12 mouse cellular contexts compared by ENCODE assay signal in genomic region chr3:144110331-144111080, GRCm38 (mm10).
DNase-seq lines count a peak whose midpoint lies in the region; TF ChIP-seq lines count a peak whose summit lies in the region.
"Had no signal": no experiment of that assay in that cellular context is flagged by ENCODE, and none has a peak within 500 bp of the region (broad histone marks: within the 10 kb centered on the region; RNA-seq: fewer than 3 reads in every experiment).

No protein-coding gene starts in this region.

- no peak overlapping the region for H3K4me3 ChIP-seq in C2C12 (ENCODE audit: insufficient read depth, poor library complexity, severe bottlenecking)
- H3K4me3 ChIP-seq: myocyte had no signal

- H3K79me2 ChIP-seq in C2C12 (ENCODE audit: control insufficient read depth, insufficient read depth): no peaks in the 10 kb centered on the region

- no peaks in the 10 kb centered on the region for H3K27me3 ChIP-seq in C2C12 (ENCODE audit: control insufficient read depth, insufficient read depth, insufficient read length)

- no peaks in the 10 kb centered on the region for H3K79me3 ChIP-seq in C2C12 (ENCODE audit: low read depth)

- intact Hi-C loops in heart, postnatal 25 days (cut with DNase I): no loop called here
- intact Hi-C loops in heart, postnatal 14 days (cut with DNase I): loop anchor here (10.0 kb wide), 1 partner anchor 516 kb away; no protein-coding TSS in a partner anchor

- no peaks in the 10 kb centered on the region for H3K36me3 ChIP-seq in C2C12 (ENCODE audit: control insufficient read depth, insufficient read depth)

- TF ChIP-seq CTCF in C2C12 (IDR thresholded peaks at IDR 0.05; ENCODE audit: control insufficient read depth, insufficient read depth, insufficient read length): no peak

- H3ac ChIP-seq in C2C12 (ENCODE audit: control insufficient read depth, insufficient read length, low read depth): no peak overlapping the region

- DNase-seq in heart, adult 18-20 months: peak; percentile 10 to 13
- DNase-seq in heart, postnatal 25 days (ENCODE audit: low spot score): no peak
- DNase-seq in adrenal gland, postnatal 25 days: peak; percentile 35
- DNase-seq in lung, postnatal 14 days: peak; percentile 31
- no peak for DNase-seq in thymus, adult 18-20 months
- no peak for DNase-seq in heart, postnatal 14 days
- DNase-seq in kidney, postnatal 14 days: no peak
- DNase-seq: gastrocnemius, postnatal 36 days; heart, postnatal 10 days; spleen, adult 18-20 months had no signal

TF ChIP-seq in C2C12, 6 proteins besides CTCF, POLR2A, EP300 and RAD21:
- TF ChIP-seq MAX (IDR thresholded peaks at IDR 0.05): no peak
- peak; percentile 44 for TF ChIP-seq CEBPB (IDR thresholded peaks at IDR 0.05; ENCODE audit: low read depth)

Comparison
In these comparisons a context has a peak if more than half of its experiments do, and no peak if none do; other contexts are left out.
1. DNase-seq: peak in heart, adult 18-20 months (2 of 2), adrenal gland, postnatal 25 days (single experiment) and lung, postnatal 14 days (single experiment); none in heart, postnatal 25 days (single experiment), thymus, adult 18-20 months (0 of 2), heart, postnatal 14 days (0 of 2) and kidney, postnatal 14 days (single experiment).